Mouse (Mus musculus) right cerebral cortex, postnatal 14 days (tissue): ENCODE measurements around the gene Tcf7l1.

Source experiments
- DNase-seq: peaks from one replicate; pipeline ENCODE4 v3.0.0; 2022

Gene Tcf7l1

DNA sequence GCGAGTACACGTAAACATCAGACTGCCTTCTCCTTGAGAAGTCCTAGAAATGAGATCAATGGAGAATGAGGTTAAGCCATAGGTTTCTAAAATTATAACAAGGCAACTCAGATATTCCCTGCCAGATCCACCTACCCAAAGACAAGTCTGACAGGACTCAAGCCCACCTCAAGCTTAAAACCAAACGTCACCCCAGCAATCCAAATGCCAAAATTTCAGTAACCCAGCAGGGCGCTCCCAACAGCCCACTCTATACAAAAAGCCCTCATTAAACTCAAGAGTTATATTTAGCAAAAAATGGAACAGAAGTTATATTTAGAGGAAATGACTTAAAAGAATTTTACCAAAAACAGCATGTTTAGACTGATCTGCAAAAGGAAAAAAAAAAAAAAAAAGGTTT, 5.3 kb downstream of the Tcf7l1 start:
- DNase-seq: no peak

DNA sequence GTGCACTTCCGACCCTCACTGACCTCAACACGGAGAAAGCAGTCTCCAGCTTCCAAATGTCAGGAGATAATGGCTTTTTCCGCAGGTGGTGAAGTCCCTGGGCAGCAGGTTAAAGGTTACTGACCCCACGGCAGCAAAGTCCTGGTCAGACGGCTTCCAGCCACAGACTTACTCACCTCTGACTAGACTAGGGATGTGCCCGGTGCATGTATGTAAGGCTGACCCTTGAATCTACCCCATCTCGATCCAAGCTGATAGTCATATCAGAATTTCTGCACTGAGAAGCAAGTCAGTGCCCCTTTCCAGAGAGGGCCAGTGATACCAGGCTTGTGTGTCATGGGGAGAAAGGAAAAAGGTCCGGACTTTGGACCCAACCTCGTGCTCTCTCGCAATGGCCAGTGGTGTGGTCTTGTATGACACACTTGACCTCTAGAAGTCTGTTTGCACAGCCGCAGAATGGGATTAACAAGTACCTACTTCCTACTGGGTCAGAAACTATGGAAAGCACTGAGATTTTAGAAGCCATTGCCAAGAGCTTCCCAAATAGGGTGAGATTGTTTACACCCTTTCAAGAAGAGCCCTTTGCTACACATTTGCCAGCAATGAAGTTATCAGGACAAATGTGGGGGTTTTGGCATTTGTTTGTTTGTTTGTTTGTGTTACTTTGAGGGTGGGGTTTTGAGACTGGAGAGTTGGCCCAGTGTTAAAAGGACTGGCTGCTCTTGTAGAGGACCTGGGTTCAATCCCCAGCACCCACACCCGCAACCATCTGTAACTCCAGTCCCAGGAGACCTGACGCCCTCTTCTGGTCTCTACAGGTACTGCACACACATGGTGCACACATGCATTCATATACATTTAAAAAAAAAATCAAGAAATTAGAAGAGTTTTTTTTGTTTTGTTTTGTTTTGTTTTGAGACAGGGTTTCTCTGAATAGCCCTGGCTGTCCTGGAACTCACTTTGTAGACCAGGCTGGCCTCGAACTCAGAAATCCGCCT, 10.0 kb downstream of the Tcf7l1 start:
- no peak for DNase-seq

DNA sequence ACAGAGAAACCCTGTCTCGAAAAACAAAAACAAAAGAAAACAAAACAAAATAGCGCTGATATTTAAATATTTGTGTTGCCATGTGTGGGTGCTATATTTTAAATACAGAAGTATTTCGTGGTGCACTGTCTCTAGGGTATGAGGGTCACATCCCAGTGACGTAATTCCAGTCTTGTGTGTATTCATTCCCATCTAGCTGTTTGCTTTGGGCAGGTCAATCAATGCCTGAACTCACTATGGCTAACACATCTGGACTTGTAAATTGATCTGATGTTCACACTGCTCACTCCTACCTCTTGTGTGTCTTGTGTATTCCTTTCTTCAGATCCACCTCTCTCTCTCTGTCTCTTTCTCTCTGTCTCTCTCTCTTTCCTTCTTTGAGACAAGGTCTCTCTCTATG, 11.8 kb downstream of the Tcf7l1 start:
- no peak for DNase-seq

GRCm38 (mm10) chr6:72774275-72774674, 14.8 kb downstream of the Tcf7l1 start:
- DNase-seq: no peak

DNA sequence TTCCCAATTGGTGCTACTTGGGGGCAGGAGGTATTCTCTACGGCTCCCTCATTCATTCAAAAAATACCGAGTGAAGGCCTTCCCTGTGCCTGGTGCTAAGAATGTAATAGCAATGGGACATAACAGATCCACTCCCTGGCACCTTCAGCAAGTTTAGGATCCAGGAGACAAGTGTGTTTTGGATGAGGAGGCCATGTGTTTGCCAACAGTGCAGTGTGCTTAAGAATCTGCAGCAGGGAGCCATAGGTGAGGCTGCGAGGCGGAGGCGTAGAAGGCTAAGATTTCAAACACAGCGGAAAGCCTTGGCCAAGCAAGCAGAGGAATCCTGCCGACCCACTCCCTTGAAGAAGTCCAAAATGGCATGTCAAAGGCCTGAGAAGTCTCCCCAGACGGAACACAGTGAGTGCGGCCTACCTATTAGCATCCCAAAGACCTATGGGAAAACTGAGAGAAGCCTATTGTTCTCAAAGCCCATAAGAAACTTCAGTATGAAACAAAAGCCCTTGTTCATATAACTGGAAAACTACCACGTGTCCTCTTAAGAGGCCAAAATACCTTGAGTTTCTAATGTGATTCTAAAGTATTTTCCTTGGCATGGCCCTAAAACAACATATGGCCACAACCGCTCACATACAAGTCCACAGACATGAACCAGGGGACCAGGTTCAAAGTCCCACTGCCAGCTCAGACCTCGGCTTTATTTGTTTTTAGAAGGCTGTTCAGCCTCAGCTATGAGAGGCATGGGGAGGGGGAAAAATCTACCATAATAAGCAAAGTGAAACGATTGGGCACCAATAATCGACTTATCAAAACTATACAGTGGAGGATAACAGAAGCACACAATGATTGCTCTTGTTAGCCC, 18.9 kb downstream of the Tcf7l1 start:
- DNase-seq: no peak

DNA sequence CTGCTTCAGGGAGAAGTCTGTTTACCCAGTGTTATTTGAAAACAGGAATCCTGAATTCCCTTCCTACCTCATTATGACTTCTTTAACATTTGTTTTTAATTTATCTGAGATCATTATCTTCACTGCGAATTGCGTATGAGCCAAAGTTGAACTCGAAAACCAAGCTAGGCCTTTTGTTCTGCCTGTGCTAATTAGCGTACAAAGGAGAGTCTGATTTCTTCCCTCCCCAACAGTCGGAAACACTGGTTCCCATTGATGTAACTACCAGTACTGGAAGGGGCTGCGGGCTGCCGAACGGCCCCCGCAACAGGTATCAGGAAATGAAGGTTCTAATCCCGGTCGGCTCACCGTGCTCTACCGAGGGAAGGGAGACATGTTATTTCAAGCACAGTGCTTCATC, 19.7 kb downstream of the Tcf7l1 start:
- DNase-seq: no peak

DNA sequence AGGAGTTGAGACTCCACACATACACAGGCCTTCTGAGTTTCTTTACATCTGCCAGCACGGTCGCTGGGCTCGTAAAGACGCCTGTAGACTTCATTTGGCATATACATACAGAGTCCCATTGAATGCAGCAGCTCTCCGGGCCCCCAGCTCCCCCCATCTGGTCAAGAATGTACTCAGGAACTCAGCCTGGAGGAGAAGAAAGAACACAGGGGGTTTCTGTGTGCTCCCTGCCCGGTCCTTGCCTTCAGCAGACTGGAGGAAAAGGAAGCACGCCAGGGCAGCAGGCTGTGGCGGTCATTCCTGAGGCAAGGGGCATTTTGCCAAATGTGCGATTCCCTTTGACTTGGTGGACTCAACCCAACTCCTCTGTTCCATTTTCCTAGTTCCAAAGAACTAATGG, 20.2 kb downstream of the Tcf7l1 start:
- DNase-seq: peak; percentile 36

DNA sequence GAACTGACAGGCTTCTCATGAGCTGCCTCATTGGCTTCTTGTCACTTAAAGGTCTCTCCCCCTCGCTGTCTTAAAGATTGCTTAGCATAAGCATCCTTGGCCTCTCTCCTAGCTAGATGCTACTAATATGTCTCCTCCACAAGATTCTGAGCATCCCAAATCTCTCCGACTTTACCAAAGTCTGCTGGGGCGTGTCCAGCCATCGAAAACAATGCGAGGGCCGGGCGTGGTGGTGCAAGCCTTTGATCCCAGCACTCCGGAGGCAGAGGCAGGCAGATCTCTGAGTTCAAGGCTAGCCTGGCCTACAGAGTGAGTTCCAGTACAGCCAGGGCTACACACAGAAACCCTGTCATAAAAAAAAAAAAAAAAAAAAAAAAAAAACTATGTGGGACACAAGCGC, 21.0 kb downstream of the Tcf7l1 start:
- no peak for DNase-seq

- DNase-seq: no peak
Measured at GRCm38 (mm10) chr6:72763616-72764015, 25.4 kb downstream of the Tcf7l1 start.

- DNase-seq: no peak
Measured at GRCm38 (mm10) chr6:72761645-72762044, 27.4 kb downstream of the Tcf7l1 start.

DNA sequence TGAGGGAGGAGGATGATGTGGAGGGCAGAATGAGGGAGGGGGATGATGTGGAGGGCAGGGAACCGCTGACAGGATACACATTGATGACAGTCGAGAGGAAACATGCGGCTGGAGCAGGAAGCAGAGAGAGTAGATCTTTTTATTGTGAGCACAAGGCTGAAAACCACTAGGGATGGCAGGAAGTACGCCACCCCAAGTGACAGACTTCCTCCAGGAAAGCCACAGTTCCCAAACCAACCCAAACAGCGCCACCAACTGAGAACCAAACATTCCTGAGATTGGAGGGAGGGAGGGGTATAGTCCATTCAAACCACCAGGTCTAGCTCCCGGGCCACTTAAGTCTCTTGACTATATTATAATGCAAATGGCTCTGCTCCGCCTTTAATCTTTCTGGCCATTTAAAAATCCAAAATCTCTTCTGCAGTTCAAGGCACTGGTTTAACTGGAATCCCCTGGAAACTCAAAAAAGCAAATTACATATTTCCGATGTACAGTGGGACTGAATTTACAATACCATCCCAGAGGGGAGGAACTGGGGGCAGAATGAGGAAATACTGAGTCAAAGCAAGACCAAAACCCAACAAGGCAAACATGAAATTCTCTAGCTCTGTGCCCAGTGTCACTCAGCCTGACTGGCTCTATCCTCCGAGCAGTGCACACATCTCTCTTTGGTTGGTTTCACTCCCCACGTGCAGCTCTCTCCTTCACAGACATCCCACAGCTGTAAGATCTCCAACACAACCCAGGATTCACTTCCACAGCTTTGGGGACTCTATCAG, 30.6 kb downstream of the Tcf7l1 start:
- DNase-seq: no peak

- no peak for DNase-seq
Measured at GRCm38 (mm10) chr6:72755267-72755889, 33.7 kb downstream of the Tcf7l1 start.

GRCm38 (mm10) chr6:72754215-72754614, 34.8 kb downstream of the Tcf7l1 start:
- DNase-seq: no peak

DNA sequence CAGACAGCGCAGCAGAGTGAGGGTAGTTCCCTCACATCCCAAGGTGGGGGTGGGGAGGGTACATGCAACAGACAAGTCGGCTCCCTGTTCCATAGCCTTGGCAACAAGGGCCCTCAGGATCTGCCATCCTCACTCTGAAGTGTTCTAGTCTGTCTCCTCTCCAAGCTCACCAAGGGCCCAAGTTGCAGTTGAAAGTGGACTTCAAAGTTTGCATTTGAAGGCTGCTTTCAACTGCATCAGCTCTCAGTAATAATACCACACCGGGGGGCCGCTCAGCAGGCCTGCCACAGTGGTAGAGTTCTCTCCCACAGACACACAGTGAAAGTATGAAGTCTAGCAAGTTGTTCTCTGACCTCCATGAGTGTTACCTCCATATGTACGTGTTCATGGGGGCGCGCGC, 35.3 kb downstream of the Tcf7l1 start:
- no peak for DNase-seq

DNA sequence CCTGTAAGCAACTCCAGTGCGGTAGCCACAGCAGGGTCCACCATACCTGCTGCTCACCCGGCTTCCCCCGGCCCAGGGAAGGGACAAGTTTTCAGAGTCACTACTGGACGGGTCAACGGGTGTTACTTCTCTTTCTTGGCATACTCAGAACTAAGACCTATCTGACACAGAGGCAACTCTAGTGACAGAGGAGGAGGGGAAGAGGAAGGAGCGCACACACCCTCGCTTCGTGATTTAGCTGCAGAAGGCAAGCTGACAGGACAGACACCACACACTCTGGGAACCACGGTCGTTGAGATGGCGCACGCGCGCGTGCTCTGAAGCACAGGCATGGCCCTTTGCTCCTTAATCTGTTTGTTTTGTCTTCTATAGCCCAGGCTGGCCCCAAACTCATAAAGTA, 36.2 kb downstream of the Tcf7l1 start:
- no peak for DNase-seq

GRCm38 (mm10) chr6:72751210-72751609, 37.8 kb downstream of the Tcf7l1 start:
- DNase-seq: no peak

GRCm38 (mm10) chr6:72748882-72749437, 40.1 kb downstream of the Tcf7l1 start:
- no peak for DNase-seq

- no peak for DNase-seq
Measured at GRCm38 (mm10) chr6:72748421-72748820, 40.6 kb downstream of the Tcf7l1 start.

DNA sequence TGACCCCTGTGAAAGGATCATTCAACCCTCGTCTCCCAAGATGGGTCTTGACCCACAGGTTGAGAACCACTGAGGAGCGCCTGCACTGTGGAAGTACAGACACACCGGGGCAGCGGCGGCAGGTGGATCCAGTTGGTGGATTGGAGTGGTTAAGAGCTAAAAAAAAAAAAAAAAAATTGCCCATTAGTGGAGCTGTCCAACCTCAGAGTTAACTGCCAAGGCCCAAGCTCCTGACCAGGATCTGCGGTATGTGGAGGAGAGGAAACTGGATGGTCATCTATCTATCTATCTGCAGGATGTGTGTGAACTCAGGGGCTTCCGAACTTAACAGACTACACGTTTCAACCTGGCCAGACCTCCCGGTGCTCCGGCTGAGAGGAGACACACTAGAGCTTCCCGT, 41.2 kb downstream of the Tcf7l1 start:
- no peak for DNase-seq

GRCm38 (mm10) chr6:72747156-72747555, 41.9 kb downstream of the Tcf7l1 start:
- no peak for DNase-seq

DNA sequence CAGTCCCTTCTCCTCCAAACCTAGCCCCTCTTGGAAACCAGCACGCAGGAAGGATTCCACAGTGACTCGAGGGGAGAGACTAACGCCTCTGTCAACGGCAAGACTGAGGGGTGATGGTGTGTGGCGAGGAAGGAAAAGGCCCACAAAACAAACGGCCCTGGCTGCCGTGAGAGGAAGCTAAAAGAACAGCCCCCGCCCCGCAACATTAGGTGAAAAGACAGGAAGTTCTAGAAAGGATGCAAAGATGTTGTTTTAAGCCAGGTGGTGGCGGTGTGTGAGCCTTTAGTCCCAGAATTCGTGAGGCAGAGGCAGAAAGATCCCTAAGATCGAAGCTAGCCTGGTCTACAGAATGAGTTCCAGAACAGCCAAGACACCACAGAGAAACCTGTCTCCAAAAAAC, 43.3 kb downstream of the Tcf7l1 start:
- DNase-seq: no peak

DNA sequence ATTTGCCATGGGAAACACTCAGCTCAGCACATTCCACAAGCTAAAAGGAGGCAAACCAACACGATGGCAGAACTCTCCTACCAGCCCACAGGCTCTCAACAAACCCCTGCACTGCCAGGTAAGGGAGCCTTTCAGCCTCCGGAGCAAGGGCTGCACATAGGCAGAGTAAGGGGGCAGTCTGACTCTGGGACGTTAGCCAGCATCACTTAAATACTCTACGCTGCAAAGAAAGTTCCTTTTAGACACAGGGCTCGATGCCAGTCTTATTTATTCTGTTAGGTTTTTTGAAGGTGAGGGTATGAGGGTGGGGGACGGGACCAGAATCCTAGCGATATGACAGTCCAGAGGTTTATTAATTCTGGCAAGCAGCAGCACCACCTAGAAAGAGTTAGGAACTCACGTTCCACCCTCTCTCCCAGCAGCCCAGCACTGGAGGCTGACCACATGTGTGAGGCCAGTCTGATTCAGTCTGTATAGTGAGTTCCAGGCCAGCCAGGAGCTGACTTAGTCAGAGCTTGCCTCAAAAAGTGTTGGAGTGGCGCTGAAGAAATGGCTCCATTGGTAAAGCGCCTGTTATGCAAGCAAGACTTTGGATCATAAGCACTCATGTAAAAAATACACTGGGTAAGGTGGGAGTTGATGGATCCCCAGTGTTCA, 44.8 kb downstream of the Tcf7l1 start:
- no peak for DNase-seq
